Mouse (Mus musculus) embryonic facial prominence, embryonic 14.5 days (tissue): ENCODE results near the gene Chic2. TPM values are rescaled to one million over a fixed set of nuclear protein-coding genes. Genes with fewer than 3 reads are reported as not detected.
A peak's percentile ranks its signal among the peaks of the same experiment; 100 is the strongest.

Experiments
- ATAC-seq: fragments of 200-750 bp; cut with Nextera tagmentation; 2 replicates; pipeline ENCODE4 v1.8.0; 2017; ENCODE audit warnings: low read depth, moderate number of reproducible peaks, moderate TSS enrichment
- DNase-seq: peaks from one replicate; pipeline ENCODE4 v3.0.0-alpha.2; 2015; ENCODE audit warnings: low spot score
- H3K27ac ChIP-seq: fragments of 300-500 bp; sonication (generic); replicated peaks from 2 replicates; pipeline ENCODE4 v1.5.1; 2014; ENCODE audit warnings: low read depth, mild to moderate bottlenecking, low read length, moderate library complexity
- H3K27me3 ChIP-seq: fragments of 300-500 bp; sonication (generic); replicated peaks from 2 replicates; pipeline ENCODE4 v1.6.1; 2014; ENCODE audit warnings: low read length; ENCODE audit not compliant: control insufficient read depth, insufficient read depth
- H3K36me3 ChIP-seq: fragments of 300-500 bp; sonication (generic); 2 replicates; pipeline ENCODE4 v1.6.1; 2014; ENCODE audit warnings: low read length, mixed read lengths; ENCODE audit not compliant: control insufficient read depth, insufficient read depth
- H3K4me1 ChIP-seq: fragments of 300-500 bp; sonication (generic); 2 replicates; pipeline ENCODE4 v1.6.1; 2014; ENCODE audit warnings: antibody characterized with exemption, low read length; ENCODE audit not compliant: control insufficient read depth, insufficient read depth
- H3K4me2 ChIP-seq: fragments of 300-500 bp; sonication (generic); 2 replicates; pipeline ENCODE4 v1.6.1; 2014; ENCODE audit warnings: low read depth, mild to moderate bottlenecking, low read length, moderate library complexity, mixed read lengths
- H3K4me3 ChIP-seq: fragments of 300-500 bp; sonication (generic); 2 replicates; pipeline ENCODE4 v1.5.1; 2014; ENCODE audit warnings: low read depth, mild to moderate bottlenecking, low read length
- H3K9ac ChIP-seq: fragments of 300-500 bp; sonication (generic); 2 replicates; pipeline ENCODE4 v1.6.1; 2014; ENCODE audit warnings: low read depth, mild to moderate bottlenecking, low read length, moderate library complexity, mixed read lengths
- H3K9me3 ChIP-seq: fragments of 300-500 bp; sonication (generic); 2 replicates; pipeline ENCODE4 v1.6.1; 2016; ENCODE audit warnings: low read length; ENCODE audit not compliant: control insufficient read depth
- WGBS: fragments of 180-500 bp; shearing (Covaris S2); extraction: QIAGEN DNeasy Blood & Tissue Kit; methylation state at CpG from one replicate; pipeline ENCODE4 v1.1.7; 2014; 5-methylcytosine and 5-hydroxymethylcytosine counted together
- polyA plus RNA-seq: library from polyadenylated mRNA; unstranded; fragments of >200 nt; fragmentation: Nextera tagmentation; extraction: Ambion mirVana; gene quantifications from 2 replicates; pipeline ENCODE4 v1.2.1, GENCODE M21; 2014

The Chic2 gene
- polyA plus RNA-seq = 46.5 and 53.4 TPM in 2 replicates

DNA sequence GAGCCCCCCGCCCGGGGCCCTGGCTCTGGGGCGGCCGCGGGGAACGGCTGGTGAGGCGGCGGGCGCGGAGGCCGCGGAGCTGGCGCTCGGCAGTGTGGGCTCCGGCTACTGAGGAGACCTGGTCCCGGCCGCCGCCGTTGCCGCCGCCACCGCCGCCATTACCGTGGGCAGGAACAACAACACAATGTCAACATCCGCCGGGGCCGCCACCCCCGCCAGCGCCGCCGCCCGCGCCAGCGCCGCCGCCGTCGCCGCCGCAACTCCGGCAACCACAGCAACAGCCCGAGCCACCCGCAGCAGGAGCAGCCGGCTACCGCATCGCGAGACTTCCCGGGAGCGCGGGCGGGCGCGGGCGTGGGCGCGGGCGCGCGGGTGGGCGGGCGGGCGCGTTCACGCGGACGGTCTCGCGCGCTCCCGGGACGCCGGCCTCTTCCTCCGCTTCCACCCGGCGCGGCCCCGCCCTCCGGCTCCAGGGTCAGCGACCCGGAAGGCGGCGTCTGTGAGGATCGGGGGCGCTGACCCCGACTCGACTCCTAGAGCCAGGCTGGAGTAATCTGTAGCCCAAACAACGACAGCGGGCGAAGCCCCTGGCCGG, at the start of gene Chic2:
Gene Chic2 (minus strand): TSS at position 465 of the 595 bp plus-strand sequence.
- DNase-seq = peak; percentile 86
- WGBS = 0% methylated on average over 30 of the region's 90 CpGs
- Histone ChIP-seq H3K4me2 (peak within 1 kb of the TSS; percentile 79), H3K9me3 (no peaks in the 10 kb centered on the region), H3K27me3 (no peaks in the 10 kb centered on the region), H3K27ac (peak within 1 kb of the TSS; percentile 88), H3K9ac (peak within 1 kb of the TSS; percentile 100), H3K4me1 (peaks cover 10% of the 10 kb centered on the region), H3K36me3 (no peaks in the 10 kb centered on the region), H3K4me3 (peak within 1 kb of the TSS; percentile 97)
- peak; percentile 96 for ATAC-seq

DNA sequence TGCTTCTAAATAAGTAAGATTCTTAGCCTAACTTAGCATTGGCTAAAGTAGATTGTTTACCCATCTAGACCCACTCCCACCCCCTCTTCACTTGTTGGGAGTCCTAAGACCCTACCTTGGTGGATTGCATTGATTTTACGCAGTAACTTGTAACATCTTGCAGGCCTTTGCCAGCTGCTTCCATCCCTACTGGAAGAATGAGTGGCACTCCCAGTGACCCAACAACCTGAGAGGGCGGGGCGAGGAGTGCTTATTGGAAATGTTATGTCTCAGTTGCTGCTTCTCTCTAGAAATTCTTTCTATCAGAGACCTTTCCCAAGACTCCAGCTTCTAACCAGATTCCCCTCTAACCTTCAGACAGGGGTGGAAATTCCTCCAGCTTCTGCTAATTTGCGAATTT, 41.3 kb upstream of the Chic2 start:
- DNase-seq (no peak), ATAC-seq (no peak)
- no peak overlapping the region for H3K4me3 ChIP-seq
- H3K9me3 ChIP-seq = no peaks in the 10 kb centered on the region
- H3K9ac ChIP-seq = no peak overlapping the region
- no peak overlapping the region for H3K4me2 ChIP-seq
- H3K36me3 ChIP-seq = no peaks in the 10 kb centered on the region
- peaks cover 75% of the 10 kb centered on the region for H3K27me3 ChIP-seq
- no peaks in the 10 kb centered on the region; the same call in 1 of the 2 replicates for H3K4me1 ChIP-seq
- no peak overlapping the region for H3K27ac ChIP-seq
- WGBS = 12% methylated on average over 4 of the region's 4 CpGs

DNA sequence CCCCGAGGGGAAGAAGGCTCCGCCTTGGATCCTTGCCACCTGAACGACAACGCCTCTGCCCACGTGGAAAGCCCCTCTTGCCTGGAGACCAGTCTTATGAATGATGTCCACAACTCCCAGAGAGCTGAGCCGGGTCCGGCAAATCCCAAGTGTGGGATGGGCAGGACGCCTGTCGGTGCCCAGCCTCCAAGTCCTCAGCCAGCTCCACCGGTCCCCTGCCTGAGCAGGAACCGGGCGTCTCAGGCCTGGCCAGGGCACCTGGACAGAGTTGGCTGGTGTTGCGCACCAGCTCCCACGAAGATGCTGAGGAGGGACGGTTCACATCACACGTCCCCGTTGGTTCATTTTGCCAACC, 40.9 kb upstream of the Chic2 start:
- Histone ChIP-seq H3K9me3 (no peaks in the 10 kb centered on the region), H3K4me1 (no peaks in the 10 kb centered on the region; the same call in 1 of the 2 replicates), H3K27me3 (peaks cover 79% of the 10 kb centered on the region), H3K4me2 (no peak overlapping the region), H3K27ac (no peak overlapping the region), H3K9ac (no peak overlapping the region), H3K4me3 (no peak overlapping the region), H3K36me3 (no peaks in the 10 kb centered on the region)
- ATAC-seq (no peak), DNase-seq (no peak)
- 0% methylated on average over 15 of the region's 17 CpGs for WGBS

DNA sequence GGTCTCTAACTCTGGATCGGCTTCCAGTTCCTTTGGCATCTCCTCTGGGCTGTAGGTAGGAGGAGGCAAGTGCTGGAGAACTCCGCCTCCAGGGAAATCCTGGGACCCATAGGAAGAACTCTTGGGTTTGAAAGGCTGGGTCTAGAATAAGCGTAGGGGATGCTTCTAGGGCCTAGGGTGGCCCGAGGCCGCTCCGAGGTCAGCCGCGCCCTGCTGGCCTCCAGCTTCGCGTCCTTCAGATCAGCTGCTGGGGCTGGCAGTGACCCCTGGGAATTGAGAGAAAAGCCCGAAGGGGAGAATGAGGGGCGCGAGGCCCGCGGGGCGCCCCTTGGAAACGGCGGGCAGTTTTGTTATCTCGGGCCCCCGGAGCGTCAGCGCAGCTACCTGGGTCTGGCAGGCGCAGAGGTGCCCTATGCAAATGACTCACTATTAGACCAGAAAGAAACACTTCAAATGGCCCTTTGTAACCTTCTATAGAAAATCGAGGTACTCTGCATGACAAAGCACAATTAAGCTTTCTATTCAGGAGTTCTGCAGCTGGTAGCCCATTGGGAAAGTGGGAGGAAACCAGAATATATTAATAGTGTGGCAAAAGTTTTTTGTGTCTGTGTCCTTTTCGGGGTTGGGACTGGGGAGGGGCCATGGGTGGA, 40.4 kb upstream of the Chic2 start:
- Histone ChIP-seq H3K4me2 (no peak overlapping the region), H3K9me3 (no peaks in the 10 kb centered on the region), H3K4me3 (no peak overlapping the region), H3K27ac (no peak overlapping the region), H3K4me1 (no peaks in the 10 kb centered on the region; the same call in 1 of the 2 replicates), H3K36me3 (no peaks in the 10 kb centered on the region), H3K27me3 (peaks cover 84% of the 10 kb centered on the region), H3K9ac (no peak overlapping the region)
- DNase-seq = no peak
- ATAC-seq = no peak
- WGBS = 2% methylated on average over 25 of the region's 25 CpGs

DNA sequence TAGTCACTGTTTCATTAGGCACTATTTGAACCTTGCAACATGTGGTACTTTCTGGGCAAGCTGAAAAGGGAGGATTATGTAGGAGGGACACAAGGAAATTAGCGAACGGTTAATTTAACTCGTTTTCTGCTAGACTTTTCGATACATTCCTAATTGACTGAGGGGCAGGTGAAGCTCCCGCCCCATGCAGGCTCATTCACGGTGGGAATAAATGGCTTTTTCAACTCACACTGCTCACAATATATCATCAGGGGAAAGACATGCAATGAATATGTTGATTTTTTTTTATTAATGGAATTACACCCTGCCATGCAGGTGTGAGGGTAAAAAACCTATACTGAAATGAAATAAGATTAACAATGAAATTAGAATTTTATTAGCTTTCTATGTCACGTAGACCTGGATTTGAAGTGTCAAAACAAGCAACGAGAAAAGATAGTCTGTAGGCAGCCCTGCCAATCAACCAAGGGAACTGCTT, 39.9 kb upstream of the Chic2 start:
- peak overlapping the region; percentile 30; the same call in 1 of the 2 replicates for H3K4me2 ChIP-seq

DNA sequence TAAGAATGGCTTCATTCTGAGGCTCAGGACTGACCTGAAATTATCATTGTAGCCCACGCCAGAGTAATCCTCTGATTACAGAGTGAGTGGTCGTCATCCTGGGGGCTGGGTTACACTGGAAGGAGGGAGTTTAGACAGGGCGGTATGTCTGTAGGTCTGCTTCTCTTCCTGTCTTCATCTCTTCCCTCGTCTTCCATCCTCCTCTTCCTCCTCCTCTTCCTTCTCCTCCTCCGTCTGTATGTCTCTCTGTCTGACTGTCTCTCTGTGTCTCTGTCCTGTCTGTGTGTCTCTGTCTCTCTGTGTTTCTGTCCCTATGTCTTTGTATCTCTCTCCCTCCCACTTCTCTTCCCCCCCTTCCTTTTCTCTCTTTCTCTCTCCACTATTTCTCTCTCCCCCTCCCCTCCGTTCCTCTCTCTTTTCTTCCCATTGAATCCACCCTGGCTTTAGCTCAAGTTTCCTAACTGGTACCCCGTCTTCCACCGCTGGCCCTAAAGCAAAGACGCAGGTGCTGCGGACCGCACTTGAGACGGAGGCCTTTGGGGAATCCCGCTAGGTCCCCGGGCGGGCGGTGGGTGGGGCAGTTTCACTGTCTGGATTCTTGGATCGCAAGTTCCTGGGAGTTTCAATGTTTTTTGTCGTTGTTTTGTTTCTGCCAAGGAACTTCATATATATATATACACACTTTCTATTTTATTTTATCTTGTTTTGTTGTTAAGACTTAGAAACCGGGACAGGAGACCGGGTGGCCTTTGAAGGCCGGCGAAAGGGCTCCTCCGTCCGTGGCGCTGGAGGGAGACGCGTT, 39.2 kb upstream of the Chic2 start:
- Histone ChIP-seq H3K4me1 (no peaks in the 10 kb centered on the region; the same call in 1 of the 2 replicates), H3K9ac (no peak overlapping the region), H3K36me3 (no peaks in the 10 kb centered on the region), H3K27ac (no peak overlapping the region), H3K9me3 (no peaks in the 10 kb centered on the region), H3K27me3 (peaks cover 96% of the 10 kb centered on the region), H3K4me2 (peak overlapping the region; percentile 30; the same call in 1 of the 2 replicates), H3K4me3 (no peak overlapping the region)
- DNase-seq (no peak), ATAC-seq (no peak)
- WGBS = 2% methylated on average over 27 of the region's 27 CpGs

More for the DNA sequence above, 39.9 kb upstream of the Chic2 start:
- Histone ChIP-seq H3K27ac (no peak overlapping the region), H3K4me3 (no peak overlapping the region), H3K27me3 (peaks cover 90% of the 10 kb centered on the region), H3K36me3 (no peaks in the 10 kb centered on the region), H3K4me1 (no peaks in the 10 kb centered on the region; the same call in 1 of the 2 replicates), H3K9me3 (no peaks in the 10 kb centered on the region), H3K9ac (no peak overlapping the region)
- DNase-seq (no peak), ATAC-seq (no peak)
- 2% methylated on average over 8 of the region's 8 CpGs for WGBS

DNA sequence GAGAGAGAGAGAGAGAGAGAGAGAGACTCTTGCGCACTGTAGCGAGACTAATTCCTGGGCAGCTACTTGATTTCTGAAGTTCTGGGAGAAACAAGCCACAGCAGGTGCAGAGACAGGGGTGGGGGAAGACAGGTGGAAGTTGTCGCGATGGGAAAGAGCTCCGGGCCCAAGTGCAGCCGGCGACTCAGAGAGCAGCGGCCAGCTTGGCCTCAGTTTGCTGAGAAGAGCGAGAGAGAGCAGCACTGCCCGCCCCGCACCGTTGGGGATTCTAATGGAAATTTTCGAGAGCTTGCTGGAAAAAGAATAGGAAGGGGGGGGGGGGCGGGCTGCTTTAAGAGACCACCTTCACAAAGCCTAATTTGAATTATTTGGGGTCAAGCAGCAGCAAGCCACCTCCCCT, 38.5 kb upstream of the Chic2 start:
- ATAC-seq (no peak), DNase-seq (peak; percentile 36)
- Histone ChIP-seq H3K36me3 (no peaks in the 10 kb centered on the region), H3K27ac (no peak overlapping the region), H3K4me2 (no peak overlapping the region), H3K9me3 (no peaks in the 10 kb centered on the region), H3K9ac (no peak overlapping the region), H3K4me1 (no peaks in the 10 kb centered on the region; the same call in 1 of the 2 replicates), H3K4me3 (no peak overlapping the region), H3K27me3 (peaks cover 98% of the 10 kb centered on the region)
- WGBS = 3% methylated on average over 14 of the region's 14 CpGs

DNA sequence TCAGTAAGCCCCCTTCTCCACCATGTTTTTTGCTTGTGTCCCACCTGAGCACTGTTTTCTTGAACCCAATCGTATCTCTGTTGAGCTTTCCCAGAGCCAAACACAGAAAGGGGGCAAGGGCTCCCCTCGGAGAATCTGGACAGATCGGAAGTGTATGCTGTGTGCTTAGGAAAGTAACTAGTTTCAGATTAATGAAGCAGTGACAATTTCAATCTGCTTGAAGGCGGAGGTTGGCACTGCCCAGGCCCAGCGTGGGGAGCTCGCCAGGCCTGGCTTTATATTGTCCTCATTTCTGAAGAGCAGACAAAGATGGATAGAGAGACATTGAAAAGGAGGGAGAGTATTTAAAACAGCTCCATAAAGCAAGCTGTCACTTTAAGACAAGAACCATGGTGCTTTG, 37.9 kb upstream of the Chic2 start:
- Histone ChIP-seq H3K9me3 (no peaks in the 10 kb centered on the region), H3K4me1 (no peaks in the 10 kb centered on the region; the same call in 1 of the 2 replicates), H3K36me3 (no peaks in the 10 kb centered on the region), H3K9ac (no peak overlapping the region), H3K4me2 (no peak overlapping the region), H3K27ac (no peak overlapping the region), H3K4me3 (no peak overlapping the region), H3K27me3 (peaks cover 98% of the 10 kb centered on the region)
- ATAC-seq = no peak
- 9% methylated on average over 6 of the region's 6 CpGs for WGBS
- no peak for DNase-seq
